Mouse (Mus musculus) thymus, postnatal 14 days (tissue): ENCODE data around the gene Fhdc1.

Source experiments
- DNase-seq: peaks from one replicate; pipeline ENCODE4 v3.0.0; 2021

The Fhdc1 gene

DNA sequence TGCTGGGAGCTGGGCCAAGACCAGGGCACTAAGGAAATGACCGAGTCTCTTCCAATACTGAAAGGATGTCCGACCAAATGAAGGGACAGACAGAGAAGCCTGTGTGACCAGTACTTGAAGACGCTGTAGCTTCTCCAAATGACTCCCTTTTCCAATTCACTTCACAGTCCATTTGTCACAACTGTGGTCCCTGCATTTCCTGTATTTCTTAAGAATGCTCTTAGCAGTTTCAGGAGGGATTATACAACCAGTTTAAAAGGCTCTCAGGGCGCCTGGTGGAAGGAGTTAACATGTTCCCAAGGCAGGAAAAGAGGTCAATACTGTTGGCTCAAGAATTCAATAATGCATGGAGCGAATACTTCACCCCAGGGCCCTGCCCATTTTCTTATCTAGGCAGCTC, 7.3 kb downstream of the Fhdc1 start:
- DNase-seq = no peak

GRCm38 (mm10) chr3:84472527-84472926, 7.7 kb downstream of the Fhdc1 start:
- DNase-seq = no peak

DNA sequence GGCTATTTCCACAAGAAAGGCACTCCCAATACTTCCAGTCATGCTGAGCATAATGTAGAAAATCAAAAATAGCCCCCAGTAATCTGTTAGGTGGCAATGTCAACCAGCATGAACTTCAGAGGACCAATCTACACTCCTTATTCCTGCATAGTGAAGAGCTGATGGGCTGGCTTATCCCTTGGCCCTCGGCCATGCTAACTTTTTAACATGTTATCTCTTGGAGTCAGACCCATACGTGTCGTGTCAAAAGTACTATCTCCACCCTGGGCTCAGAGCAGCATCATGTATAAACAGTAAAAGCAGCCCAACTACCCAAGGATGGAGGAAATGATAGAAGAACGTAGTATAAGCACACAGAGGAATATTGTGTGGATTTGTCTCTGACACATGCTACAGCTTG, 9.1 kb downstream of the Fhdc1 start:
- no peak for DNase-seq

DNA sequence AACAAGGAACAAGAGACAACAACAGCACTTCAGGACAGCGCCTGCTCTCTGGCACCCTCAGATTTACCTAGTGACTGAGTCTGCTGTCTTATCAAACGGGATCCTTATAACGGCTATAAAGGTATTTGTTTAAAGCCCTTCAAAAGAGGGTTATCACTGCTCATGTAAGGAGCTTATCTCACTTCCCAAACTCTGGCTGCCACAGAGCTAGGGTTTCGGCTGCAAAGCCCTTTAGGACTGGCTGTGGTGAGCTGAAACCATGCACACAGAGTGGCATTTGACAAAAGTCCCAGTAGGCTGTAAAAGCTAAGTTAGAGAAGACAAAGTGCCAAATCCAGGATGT, 12.1 kb downstream of the Fhdc1 start:
- no peak for DNase-seq

DNA sequence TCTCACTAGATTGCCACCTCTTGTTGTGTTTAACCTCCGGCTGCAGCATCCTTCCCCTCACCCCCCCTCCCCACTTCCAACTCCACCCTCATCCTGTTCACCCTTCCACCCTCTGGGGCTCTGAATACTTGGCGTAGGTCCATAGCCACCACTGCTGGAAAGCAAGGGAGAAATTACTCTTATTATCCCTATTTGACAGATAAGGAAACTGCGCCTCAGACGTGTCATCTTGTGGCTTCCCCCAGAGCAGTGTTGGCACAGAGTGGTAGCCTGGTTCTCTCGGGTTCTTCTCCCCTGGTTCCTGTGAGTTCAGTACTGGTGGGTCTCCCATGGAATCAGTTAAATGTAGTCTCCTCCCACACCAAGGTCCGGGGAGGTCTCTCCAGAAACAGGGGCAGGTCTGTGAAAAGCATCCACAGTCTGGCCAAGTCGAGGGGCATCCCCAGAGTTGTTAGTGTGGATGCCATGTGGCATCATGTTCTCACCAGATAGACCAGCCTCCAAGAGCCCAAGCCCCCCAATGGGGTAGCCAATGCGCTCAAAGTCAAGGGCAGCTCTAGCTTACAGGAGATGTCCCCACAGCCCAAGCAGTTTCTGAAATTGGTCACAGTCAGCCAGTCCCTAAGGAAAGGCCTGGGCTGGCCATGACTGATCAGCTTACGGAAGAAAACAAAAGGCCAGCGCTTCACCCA, 12.7 kb downstream of the Fhdc1 start:
- no peak for DNase-seq

DNA sequence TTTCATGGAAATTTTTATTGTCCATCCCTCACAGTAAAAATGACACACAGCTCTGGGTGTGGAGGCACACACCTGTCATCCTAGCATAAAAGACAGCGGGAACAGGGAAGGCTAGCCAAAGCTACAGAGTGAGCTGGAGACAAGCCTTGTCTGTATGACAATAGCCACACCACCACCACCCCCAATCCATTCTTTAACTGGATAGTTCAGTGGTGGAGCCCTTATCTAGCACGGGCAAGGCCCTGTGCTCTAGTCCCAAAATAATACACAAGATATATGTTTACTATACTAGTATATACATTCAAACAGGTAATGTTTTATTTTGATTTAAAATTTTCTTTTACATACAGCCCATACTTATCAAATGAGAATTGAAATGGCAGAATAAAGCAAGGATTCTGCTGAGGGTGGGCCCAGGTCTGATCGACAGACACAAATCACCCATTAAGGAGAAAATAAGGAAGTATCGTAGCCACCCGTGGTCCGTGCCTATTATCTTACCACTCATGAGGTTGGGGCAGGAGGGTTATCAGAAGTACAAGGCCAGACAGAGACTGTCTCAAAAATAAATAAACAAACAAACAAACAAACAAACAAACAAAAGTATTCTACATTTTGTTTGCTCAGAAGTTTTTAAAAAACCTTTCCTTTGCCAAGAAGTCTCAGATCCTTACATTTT, 14.3 kb downstream of the Fhdc1 start:
- no peak for DNase-seq

- DNase-seq = no peak
Observed at GRCm38 (mm10) chr3:84461687-84462086, 18.5 kb downstream of the Fhdc1 start.

GRCm38 (mm10) chr3:84460952-84461351, 19.3 kb downstream of the Fhdc1 start:
- peak; percentile 16 for DNase-seq

- no peak for DNase-seq
Observed at GRCm38 (mm10) chr3:84460499-84460898, 19.7 kb downstream of the Fhdc1 start.

- DNase-seq = no peak
Observed at GRCm38 (mm10) chr3:84455733-84456417, 24.4 kb downstream of the Fhdc1 start.

GRCm38 (mm10) chr3:84450651-84451050, 29.6 kb downstream of the Fhdc1 start:
- no peak for DNase-seq

DNA sequence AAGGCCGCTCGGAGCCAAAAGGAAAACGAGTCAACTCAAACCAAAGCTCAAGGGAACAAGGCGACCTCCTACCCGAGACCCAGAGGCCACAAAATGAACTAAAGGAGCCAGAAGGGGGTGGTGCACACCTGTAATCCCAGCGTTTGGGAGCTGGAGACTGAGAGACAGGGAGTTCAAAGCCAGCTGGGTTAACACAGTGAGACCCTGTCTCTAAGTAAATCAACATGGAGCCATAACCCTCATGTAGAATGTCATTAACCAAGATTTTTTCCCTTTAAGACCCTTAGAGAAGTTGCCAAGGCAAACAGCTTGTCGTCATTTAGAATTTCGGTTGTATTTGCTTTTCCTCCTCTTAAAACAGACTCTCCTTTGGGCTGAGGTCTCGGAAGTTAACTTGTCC, 31.2 kb downstream of the Fhdc1 start:
- no peak for DNase-seq

- no peak for DNase-seq
Observed at GRCm38 (mm10) chr3:84447803-84448202, 32.4 kb downstream of the Fhdc1 start.

- DNase-seq = no peak
Observed at GRCm38 (mm10) chr3:84445838-84446237, 34.4 kb downstream of the Fhdc1 start.

GRCm38 (mm10) chr3:84442890-84443289, 37.3 kb downstream of the Fhdc1 start:
- DNase-seq = no peak

DNA sequence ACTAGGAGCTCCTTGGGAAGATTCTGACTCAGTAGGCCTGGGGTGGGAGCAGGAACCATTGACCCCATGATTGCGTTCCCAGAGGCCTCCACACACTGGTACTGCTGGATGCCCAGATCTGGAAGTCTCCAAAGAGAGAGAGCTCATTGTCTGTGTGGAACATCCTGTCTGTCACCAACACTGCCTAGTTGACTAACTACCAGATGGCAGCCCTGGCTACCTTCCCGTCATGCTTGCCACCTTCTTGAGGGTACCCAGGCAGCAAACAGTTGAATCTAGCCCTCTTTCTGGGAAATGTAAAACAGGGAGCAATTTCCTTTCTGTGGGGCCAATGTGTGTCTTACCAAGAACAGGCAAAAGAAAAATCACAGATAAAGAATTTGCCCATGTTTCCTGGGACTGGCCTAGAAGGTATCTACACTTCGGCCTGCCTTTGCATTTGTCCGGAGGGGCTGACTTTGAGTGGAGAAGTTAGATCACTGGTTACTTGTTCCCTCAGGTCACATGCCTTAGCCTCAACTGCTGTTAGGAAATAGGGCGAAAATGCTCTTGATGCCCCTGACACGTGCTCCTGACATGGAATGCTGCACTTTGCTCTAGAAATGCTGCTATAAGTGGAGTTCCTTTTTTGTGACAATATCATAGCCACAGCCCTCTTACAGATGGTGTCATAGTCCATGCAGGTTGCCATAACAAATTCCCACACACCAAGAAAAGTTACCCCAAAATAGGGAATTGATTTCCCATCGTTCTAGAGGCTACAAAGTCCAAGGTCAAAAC, 40.6 kb downstream of the Fhdc1 start:
- DNase-seq = no peak

DNA sequence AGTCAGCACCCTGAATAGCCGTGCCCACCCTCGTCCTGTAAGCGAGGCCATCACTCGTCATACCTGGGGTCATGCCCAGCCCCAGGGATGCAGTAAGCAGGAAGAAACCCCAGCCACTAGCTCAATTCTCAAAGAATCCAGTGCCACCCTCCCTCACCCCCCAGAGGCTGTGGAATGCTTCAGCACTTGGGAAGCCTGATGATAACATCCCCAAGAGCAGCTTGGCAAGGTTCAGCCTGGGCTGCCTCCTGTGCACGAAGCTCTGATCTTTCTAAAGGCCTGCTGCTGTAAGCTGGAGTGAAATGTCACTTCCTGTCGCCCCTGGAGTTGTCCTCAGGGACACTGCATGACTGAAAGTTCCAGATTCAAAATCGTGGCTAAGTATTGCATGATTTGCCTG, 41.4 kb downstream of the Fhdc1 start:
- no peak for DNase-seq

DNA sequence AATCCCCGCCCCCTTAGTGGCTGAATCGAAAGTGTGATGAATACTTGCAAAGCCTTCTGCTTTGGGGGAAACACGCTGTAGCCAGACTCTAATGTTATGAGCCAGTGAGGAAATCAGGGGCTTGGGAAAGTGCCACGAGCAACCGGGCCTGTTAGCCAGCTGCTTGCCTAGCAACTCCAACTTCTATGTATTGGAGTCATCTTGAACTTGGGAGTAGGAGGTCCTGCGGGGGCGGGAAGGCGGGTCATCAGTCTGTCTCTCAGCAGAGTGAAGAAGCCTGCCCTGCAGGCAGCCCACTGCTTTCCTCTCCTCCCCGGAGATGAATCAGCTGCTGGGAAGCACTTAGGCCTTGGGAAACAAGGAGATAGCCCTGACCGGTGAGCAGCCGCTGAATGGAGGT, 42.1 kb downstream of the Fhdc1 start:
- no peak for DNase-seq

- no peak for DNase-seq
Observed at GRCm38 (mm10) chr3:84436947-84437346, 43.3 kb downstream of the Fhdc1 start.

DNA sequence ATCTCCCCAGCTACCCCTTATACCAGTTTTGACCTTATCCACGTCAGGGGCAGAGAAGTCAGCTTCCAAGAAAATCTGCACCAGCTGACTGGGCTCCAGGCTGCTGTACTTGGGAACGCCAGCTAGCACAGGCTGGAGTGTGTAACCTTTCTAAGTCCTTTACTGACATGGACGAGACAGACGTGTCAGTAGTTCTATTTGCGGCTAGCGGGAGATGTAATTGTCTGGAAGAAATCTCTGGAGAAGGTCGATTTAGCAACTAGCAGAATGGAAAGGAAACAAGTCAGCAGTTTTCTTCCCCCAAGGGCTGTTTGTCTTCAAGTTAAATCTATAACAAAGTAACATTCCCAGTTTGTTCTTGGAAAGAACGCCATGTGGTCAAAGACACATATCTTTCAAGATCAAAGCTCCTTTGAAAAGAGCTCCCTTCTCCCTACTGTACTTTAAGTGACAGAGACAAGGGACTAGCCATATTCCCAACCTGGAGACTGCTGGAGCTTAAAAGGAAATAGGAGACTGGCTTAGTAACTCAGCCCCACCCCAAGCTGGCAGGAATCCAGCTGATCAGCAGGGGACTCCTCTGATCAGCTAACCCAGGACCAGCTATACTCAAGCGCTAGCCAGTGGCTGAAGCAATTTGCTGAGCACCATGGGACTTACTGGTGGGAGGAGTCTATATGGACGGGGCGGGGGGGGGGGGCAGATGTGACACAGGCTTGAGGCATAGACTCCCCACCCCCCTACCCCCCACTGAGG, 44.8 kb downstream of the Fhdc1 start:
- no peak for DNase-seq

DNA sequence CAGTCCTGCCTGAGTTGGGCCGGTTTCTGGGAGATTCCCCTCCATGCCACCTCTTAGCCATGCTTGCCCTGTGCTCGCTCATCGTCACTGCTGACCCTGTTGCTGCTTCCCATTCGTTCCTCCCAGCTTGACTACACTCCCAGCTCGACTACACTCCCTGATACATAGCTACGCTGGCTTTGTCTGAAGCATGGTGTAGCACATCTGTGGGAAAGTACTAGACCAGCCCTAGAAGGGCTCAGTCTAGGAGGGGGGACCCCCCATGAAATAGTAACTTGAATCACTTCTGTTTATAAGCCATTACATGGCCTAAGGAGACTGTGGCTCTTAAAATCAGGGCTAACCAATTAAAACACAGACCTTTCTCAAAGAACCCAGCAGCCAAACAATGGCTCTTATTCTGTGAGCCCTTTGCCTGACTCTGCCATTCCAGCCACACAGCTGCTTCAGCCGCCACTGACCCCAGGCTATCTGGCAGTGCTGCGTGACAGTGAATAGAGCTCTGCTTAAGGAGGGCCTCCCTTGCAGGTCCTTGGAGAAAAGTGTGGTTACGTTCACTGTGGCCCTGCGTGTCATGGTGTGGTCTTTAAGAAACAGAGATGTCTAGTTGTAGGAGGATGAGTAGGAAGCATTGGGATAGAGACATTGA, 47.3 kb downstream of the Fhdc1 start:
- no peak for DNase-seq

GRCm38 (mm10) chr3:84431257-84431656, 49.0 kb downstream of the Fhdc1 start:
- DNase-seq = no peak
